Mouse (Mus musculus): ENCODE results near the gene Wdr18.

Gene Wdr18

GRCm38 (mm10) chr10:79997034-79997760, 37.2 kb downstream of the Wdr18 start:
- DNase-seq (ENCODE audit: low spot score in 2 of 2): peak; percentile 91

GRCm38 (mm10) chr10:79997819-79998218, 37.9 kb downstream of the Wdr18 start:
- DNase-seq (ENCODE audit: low spot score in 2 of 2): peak in 1 of 2 experiments; percentile 59

- DNase-seq (ENCODE audit: low spot score in 2 of 2): no peak
These were observed 42.0 kb downstream of the Wdr18 start for GRCm38 (mm10) chr10:80001945-80002344.

- DNase-seq (ENCODE audit: low spot score in 2 of 2): no peak
These were observed 42.9 kb downstream of the Wdr18 start for GRCm38 (mm10) chr10:80002829-80003228.

- no peak for DNase-seq (ENCODE audit: low spot score in 2 of 2)
These were observed 43.7 kb downstream of the Wdr18 start for GRCm38 (mm10) chr10:80003374-80004232.

GRCm38 (mm10) chr10:80004233-80004705, 44.3 kb downstream of the Wdr18 start:
- no peak for DNase-seq (ENCODE audit: low spot score in 2 of 2)

GRCm38 (mm10) chr10:80011740-80012139, 51.8 kb downstream of the Wdr18 start:
- DNase-seq (ENCODE audit: low spot score in 2 of 2): no peak

- no peak for DNase-seq (ENCODE audit: low spot score in 2 of 2)
These were observed 53.7 kb downstream of the Wdr18 start for GRCm38 (mm10) chr10:80013609-80014008.

GRCm38 (mm10) chr10:80014484-80015290, 54.7 kb downstream of the Wdr18 start:
- no peak for DNase-seq (ENCODE audit: low spot score in 2 of 2)

GRCm38 (mm10) chr10:80015583-80015982, 55.6 kb downstream of the Wdr18 start:
- DNase-seq (ENCODE audit: low spot score in 2 of 2): no peak

- peak in 1 of 2 experiments; percentile 64 for DNase-seq (ENCODE audit: low spot score in 2 of 2)
These were observed 56.6 kb downstream of the Wdr18 start, which contains the start of gene Arhgap45 for GRCm38 (mm10) chr10:80016511-80016910. Gene Arhgap45, plus strand, starts transcription at chr10:80016653.

GRCm38 (mm10) chr10:80016931-80017330, 57.0 kb downstream of the Wdr18 start:
- no peak for DNase-seq (ENCODE audit: low spot score in 2 of 2)

- no peak for DNase-seq (ENCODE audit: low spot score in 2 of 2)
These were observed 57.4 kb downstream of the Wdr18 start for GRCm38 (mm10) chr10:80017361-80017760.

GRCm38 (mm10) chr10:80017771-80018170, 57.8 kb downstream of the Wdr18 start:
- DNase-seq (ENCODE audit: low spot score in 2 of 2): no peak

GRCm38 (mm10) chr10:80018739-80019297, 58.9 kb downstream of the Wdr18 start:
- DNase-seq (ENCODE audit: low spot score in 2 of 2): no peak

GRCm38 (mm10) chr10:80019471-80020131, 59.6 kb downstream of the Wdr18 start:
- no peak for DNase-seq (ENCODE audit: low spot score in 2 of 2)

Measured in right cerebral cortex, postnatal 10 days (tissue).